Mouse (Mus musculus): ENCODE measurements around the gene Epm2aip1.

Gene Epm2aip1

DNA sequence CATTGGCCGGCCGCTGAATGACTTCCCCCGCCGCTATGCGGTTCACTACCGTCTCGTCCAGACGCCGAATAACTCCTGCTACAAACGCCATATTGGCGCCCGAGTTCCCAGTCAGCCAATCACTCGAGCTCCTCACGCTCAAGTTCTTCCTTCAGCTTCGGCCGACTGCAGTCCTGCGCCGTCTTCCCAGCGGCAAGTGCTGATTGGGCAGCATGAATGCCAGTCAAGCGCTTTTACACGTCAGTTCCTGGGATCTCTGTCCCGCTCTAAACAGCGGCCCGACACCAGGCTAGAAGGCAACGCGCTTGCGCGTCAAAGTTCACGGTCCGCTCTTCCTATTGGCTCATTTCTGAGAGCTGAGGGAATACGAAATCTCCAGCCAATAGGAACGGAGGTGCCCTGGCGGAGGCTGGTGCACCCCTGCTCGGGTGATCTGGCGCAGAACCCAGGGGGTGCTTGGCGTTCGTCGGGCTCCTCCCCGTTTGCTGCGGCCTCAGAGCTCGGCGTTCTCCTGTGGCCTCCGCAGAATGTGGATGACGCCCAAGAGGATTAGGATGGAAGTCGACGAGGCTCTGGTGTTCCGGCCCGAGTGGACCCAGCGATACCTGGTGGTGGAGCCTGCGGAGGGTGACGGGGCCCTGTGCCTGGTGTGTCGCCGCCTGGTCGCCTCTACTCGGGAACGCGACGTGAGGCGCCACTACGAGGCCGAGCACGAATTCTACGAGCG is at the start of gene Epm2aip1, which contains the start of gene Mlh1:
Epm2aip1 (plus strand) TSS at position 496 of the 727 bp plus-strand sequence.
Mlh1 (minus strand) TSS at position 358 of the 727 bp plus-strand sequence.
- in situ Hi-C loops (cut with MboI; ENCODE audit: unreplicated experiment in 2 of 2) = loop anchor here in 1 of 2 experiments (5.0 kb wide), 1 partner anchor 154 kb away; the partner anchor contains the start of gene Lrrfip2

DNA sequence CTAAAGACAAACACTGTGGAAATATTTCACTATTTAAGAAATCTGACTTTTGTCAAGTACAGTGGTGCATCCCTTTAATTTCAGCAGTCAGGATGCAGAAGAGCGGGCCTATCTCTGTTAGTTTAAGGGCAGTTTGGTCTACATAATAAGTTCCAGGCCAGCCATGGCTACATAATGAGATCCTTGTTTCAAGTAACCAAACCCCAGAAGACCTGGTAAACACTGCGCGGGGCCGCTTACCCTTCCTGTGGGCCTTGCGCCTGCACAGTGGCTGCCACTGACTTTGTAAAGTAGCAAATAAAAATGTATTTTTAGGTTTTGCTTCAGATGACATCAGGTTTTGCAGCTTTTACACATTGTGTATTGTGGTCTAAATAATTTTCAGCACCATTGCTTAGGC is 48.3 kb upstream of the Epm2aip1 start:
- in situ Hi-C loops (cut with MboI; ENCODE audit: unreplicated experiment in 2 of 2) = no loop called here

DNA sequence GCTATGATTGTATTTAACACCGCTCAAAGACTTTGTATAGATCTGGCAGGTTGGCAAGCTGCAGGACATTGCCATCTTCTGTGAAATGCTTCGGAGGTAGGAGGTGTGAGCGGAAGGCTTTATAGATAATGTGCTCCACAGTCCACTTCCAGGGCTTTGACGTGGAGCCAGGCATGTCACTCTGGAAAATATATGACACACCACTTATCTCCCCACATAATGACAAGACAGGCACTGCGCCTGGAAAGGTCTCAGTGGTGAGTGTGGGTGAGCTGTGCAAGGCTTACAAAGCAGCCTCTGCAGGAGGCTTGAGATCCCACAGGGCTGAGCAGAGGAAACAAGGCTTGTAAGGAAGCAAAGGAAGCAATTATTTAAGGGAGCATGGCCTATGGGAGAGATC is 43.3 kb upstream of the Epm2aip1 start:
- in situ Hi-C loops (cut with MboI; ENCODE audit: unreplicated experiment in 2 of 2) = no loop called here

DNA sequence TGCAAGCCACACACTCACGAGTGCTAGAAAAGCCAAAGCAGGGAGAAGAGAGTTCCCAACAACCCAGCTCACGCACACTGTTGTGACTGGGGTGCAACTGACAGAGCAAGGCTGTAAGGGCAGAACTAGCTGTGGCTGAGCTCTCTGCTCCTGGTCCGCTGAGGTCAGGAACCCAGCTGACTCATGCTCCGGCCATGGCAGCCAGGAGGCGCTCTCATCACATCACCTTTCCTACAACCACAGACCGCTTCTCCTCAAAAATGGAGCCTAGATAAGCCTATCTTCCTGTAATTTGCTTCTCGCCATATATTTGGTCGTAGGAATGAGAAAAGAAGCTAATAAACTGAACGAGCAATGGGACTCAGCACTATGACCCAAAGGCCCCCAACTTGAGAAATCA is 37.0 kb upstream of the Epm2aip1 start:
- in situ Hi-C loops (cut with MboI; ENCODE audit: unreplicated experiment in 2 of 2) = no loop called here

DNA sequence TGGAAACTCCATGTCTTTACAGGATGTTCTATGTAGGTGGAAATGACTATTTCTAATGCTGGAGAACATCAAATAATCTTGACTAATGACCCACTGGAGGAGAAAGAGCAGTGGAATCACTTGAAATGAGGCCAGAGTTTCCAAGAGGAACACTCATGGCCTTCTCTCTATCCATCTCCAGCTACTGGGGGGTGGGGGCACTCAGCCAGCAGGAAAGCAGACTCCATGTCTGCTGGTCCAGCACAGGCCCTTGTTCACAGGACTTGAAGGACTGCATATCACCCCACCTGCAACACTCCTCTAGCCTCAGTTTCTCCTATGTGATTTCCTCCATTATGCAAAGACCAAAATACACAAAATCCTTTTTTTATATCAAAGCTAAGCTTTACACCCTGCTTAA is 34.0 kb upstream of the Epm2aip1 start:
- in situ Hi-C loops (cut with MboI; ENCODE audit: unreplicated experiment in 2 of 2) = no loop called here

DNA sequence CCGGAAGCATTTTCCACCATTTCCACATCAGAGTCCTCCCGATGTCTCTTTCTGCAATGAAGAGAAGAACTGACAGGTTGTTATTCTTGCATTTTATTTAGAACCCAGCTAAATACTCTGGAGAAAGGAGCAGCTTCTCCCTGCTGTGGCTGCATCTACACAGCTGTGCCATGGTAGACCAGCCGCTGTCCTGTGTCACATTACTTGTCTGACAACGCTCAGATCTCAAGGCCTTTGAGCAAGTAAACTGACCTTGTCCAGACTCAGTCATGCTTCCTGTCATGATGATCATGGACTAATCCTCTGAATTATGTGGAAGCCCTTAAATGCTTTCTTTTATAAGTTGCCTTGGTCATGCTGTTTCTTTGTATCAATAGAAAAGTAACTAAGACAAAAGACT is 31.9 kb upstream of the Epm2aip1 start:
- in situ Hi-C loops (cut with MboI; ENCODE audit: unreplicated experiment in 2 of 2) = no loop called here

DNA sequence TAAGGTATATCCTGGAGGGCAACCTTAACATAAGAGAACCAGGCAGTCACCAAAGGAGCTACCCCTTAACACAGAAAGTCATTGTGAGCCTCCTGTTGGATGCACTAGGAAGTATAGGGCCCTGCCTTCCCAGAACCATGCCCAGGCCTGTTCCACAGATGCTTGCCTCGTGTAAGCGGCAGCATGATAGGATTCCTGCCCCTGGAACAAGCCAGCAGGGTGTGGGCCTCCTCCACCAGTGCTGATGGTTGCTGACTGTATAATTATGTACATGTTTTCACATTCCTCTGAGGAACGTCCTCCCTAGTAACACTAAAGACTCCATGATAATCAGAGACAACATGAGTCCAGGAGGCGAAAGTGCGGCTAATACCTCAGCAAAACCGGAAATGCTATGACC is 28.3 kb upstream of the Epm2aip1 start:
- in situ Hi-C loops (cut with MboI; ENCODE audit: unreplicated experiment in 2 of 2) = no loop called here

DNA sequence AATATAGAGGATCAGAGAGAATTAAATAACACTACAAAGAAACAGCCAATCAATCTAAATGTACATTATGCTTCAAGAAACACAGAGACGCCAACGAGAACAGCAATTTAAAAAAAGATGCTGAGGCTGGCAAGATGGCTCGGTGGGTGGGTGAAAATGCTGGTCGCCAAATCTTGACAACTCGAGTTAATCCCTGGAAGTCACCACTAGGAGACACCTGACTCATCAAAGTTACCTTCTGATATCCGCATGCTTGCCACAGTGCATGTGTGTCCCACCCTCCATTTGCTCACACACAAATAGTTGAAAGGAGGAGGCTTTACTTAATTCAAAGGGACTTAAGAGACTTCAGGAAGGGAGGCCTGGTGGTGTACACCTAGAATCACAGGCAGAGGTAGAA is 26.2 kb upstream of the Epm2aip1 start:
- in situ Hi-C loops (cut with MboI; ENCODE audit: unreplicated experiment in 2 of 2) = no loop called here

DNA sequence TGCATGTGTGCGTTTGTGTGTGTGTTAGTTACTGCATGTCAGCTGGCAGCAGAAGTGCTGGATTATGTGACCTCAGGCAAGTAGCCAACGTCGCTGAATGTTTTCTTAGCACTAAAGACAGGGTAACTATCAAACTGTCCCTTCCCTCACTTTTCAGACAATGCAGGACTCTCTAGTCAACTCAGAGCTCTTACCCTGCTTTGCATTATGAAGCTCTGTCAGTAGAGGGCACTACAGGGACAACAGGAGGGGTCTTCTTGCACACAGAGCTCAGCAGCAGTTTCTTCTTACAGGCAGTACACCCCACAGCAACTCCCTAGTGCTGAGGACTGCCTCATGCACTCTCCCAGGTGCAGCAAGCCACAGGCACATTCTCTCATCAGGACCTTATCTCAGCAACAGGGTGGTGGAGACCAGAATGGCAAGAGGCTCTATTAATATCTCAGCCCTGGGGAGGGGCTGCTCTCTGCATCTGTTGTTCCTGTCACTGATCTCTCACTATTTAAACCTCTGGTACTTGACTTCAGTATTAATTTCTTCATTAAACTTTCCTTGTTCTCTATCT is 24.0 kb upstream of the Epm2aip1 start:
- in situ Hi-C loops (cut with MboI; ENCODE audit: unreplicated experiment in 2 of 2) = no loop called here

DNA sequence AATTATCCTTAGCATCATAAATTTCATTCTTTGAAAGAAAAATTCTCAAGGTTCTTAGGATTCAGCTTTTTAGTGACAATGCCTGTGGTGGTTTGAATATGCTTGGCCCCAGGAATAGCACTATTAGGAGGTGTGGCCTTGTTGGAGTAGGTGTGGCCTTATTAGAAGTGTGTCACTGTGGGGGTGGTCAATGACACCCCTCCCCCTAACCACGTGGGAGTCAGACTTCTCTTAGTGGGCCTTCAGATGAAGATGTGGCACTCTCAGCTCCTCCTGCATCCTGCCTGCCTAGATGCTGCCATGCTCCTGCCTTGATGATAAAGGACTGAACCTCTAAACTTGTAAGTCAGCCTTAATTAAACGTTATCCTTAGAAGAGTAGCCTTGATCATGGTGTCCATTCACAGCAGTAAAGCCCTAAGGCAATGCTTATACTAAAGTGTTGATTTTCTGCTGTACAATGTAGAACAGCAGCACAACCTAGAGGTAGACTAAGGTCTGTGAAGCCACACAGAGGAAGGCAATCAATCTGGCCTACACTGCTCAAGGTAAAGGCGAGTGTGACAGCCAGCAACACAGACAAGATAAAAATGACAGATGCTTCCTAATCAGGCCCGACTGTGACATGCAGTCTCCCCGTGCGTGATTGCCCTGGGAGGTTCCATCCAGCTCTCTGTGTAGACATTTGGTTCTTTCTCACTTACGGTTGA is 19.4 kb upstream of the Epm2aip1 start:
- in situ Hi-C loops (cut with MboI; ENCODE audit: unreplicated experiment in 2 of 2) = no loop called here

DNA sequence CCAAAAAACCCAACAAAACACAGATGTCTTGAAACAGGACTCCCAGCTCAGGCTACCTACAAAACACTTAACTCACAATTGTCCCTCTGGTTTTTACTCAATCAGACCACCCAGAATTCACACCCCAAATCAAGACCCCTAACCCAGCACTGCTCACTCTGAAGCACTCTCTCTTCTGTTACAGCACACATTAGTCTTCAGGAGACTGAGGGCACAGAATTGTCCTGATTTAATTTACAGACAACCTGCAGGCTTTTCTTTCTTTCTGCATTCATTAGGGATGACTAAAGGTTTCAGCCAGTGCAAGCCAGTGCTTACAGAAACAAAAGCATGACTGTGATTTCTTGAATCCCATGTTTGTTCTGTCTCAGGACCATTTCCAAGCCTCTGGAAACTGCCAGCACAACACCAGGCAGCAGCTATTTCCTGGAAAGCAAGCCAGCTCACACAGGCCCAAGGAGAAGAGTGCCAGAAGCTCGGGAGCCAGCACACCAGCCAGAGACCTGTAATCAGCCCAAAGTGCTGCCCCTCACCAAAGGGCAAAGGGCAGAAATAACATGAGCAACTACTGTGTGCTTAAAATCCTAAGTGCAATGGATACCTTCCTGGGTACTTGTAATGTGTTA is 11.3 kb upstream of the Epm2aip1 start:
- in situ Hi-C loops (cut with MboI; ENCODE audit: unreplicated experiment in 2 of 2) = no loop called here

DNA sequence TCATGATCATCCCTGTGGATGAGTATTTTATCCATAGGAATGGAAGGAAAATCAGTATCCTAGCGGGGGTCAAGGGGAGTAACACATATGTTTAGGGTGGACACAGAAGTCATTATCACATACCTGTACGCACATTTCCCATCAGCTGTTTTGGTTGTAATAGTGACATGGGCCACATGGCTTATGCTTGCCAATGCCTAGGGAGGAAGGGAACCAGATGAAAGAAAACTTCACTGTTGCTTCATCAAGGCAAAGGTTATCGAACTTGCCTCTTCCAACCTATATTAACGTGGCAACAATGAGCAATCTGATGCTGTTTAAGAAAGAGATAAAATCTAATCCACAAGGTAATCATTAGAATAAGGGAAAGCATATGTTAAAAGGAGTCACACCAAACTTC is 10.4 kb upstream of the Epm2aip1 start:
- in situ Hi-C loops (cut with MboI; ENCODE audit: unreplicated experiment in 2 of 2) = no loop called here

DNA sequence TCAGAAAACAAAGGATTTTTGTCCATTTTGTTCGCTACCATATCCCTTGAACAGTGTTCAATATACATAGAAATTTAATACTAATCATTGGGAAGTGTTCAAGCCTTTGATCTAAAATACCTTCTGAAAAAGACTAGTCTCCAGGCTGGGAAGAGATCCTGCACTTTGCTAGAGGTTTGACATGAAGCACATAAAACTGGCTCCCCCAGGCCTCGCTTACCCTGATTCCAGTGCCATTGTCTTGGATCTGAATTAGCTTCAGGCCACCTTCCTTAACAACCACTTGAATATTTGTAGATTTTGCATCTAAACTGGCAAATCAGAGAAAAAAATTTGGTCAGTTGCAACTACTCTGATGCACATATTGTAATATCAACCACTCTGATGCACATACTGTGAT is 3.7 kb upstream of the Epm2aip1 start:
- in situ Hi-C loops (cut with MboI; ENCODE audit: unreplicated experiment in 2 of 2) = no loop called here

DNA sequence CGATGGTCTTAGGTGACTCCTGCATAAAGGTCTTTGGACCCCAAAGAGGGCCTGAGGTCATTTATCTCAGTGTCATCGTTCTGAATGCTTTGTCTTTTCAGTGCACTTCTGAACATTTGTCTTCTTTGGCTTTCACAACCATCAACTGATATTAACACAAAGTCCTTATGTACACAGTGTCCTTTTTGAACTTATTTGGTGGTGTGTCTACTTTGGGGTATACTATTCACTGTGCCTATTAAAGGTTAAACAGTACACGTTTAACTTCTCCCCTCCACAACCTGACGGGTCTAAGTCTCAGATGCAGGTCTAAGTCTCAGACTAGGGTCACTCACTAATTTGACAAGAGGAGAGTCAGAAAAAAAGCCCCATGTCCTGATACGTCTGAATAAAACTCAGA is 1.1 kb upstream of the Epm2aip1 start:
- in situ Hi-C loops (cut with MboI; ENCODE audit: unreplicated experiment in 2 of 2) = loop anchor here in 1 of 2 experiments (5.0 kb wide), 1 partner anchor 153 kb away; the partner anchor contains the start of gene Lrrfip2

DNA sequence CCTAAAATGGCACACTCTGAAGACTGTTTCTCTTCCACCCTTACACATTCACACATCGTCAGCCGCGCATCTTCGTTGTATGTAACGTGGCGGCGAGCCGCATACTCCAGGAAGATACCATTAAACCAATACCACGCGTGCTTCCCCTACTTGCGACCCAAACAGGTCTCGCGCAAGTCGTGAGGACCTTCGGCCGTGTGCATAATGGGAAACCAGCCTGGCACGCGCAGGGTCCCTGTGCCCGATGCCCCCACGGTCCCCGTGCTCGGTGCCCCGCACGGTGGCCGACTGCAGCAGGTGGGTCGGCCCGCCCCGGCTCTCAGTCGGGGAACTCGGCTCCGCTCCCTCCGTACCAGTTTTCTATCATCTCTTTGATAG is 684 bp upstream of the Epm2aip1 start:
- in situ Hi-C loops (cut with MboI; ENCODE audit: unreplicated experiment in 2 of 2) = loop anchor here in 1 of 2 experiments (5.0 kb wide), 1 partner anchor 154 kb away; the partner anchor contains the start of gene Lrrfip2

DNA sequence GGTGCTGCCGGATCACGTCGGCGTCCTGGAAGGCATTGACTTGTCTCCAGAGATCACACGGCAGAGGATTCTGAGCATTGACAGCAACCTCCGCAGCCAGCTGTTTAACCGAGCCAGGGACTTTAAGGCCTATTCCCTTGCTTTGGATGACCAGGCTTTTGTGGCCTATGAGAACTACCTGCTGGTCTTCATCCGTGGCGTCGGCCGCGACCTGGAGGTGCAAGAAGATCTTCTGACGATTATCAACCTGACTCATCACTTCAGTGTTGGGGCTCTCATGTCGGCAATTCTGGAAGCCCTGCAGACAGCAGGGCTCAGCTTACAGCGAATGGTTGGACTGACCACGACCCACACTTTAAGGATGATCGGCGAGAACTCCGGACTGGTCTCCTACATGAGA is 627 bp downstream of the Epm2aip1 start:
- in situ Hi-C loops (cut with MboI; ENCODE audit: unreplicated experiment in 2 of 2) = loop anchor here in 1 of 2 experiments (5.0 kb wide), 1 partner anchor 155 kb away; the partner anchor contains the start of gene Lrrfip2

DNA sequence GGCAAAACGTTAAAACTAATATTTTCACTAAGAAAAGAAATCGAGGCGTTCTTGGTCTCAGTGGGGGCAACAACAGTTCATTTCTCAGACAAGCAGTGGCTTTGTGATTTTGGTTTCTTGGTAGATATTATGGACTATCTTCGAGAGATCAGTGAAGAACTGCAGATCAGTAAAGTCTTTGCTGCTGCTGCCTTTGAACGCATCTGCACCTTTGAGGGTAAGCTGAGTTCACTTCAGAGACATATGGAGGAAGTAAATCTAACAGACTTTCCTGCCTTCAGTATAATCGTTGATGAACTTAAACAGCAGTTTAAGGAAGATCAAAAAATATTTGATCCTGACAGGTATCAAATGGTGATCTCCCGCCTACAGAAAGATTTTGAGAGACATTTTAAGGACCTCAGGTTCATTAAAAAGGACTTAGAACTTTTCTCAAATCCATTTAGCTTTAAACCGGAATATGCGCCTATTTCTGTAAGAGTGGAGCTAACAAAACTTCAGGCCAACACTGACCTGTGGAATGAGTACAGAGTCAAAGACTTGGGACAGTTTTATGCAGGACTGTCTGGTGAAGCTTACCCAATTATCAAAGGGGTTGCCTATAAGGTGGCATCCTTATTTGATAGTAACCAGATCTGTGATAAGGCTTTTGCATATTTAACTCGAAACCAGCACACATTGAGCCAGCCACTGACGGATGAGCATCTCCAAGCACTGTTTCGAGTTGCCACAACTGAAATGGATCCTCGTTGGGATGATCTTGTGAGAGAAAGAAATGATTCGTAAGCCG is 1.5 kb downstream of the Epm2aip1 start:
- in situ Hi-C loops (cut with MboI; ENCODE audit: unreplicated experiment in 2 of 2) = loop anchor here in 1 of 2 experiments (5.0 kb wide), 1 partner anchor 156 kb away; the partner anchor contains the start of gene Lrrfip2

DNA sequence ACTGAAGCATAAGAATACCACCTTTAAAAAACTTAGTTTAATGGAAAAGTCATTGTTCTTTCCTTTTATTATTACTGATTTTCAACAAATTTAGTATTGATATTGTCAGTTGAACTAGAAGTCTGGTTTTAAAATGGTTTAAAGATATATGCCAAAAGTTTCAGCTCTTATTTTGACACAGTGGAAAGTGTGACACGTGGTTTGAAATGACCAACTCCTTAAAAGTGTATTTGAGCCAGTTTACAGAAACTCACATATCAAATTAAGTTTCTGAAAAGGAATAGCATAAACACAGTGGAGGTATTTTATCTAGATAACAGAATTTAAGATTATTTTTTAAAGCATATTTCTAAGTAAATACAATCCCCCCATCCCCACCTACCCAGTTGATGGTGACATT is 2.2 kb downstream of the Epm2aip1 start:
- in situ Hi-C loops (cut with MboI; ENCODE audit: unreplicated experiment in 2 of 2) = loop anchor here in 1 of 2 experiments (5.0 kb wide), 1 partner anchor 157 kb away; the partner anchor contains the start of gene Lrrfip2

DNA sequence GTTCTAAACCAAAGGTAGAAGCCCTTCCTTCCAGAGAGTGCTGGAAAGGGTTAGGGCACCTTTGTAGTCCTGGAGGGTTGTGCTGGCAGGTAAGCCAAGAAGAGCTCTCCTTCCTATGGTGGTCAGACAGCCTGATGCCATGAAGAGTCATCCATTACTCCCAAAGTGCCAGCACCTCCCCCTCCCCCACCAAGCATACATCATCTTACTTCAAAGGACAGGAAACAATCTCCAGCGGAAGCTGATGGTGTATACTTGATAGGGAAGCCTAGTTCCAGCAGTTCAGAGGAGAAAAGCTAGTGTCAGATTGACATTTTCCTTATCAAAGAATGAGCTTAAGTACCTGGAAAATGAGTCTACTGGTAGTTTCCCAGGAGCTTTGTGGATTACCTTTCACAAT is 3.4 kb downstream of the Epm2aip1 start:
- in situ Hi-C loops (cut with MboI; ENCODE audit: unreplicated experiment in 2 of 2) = no loop called here

DNA sequence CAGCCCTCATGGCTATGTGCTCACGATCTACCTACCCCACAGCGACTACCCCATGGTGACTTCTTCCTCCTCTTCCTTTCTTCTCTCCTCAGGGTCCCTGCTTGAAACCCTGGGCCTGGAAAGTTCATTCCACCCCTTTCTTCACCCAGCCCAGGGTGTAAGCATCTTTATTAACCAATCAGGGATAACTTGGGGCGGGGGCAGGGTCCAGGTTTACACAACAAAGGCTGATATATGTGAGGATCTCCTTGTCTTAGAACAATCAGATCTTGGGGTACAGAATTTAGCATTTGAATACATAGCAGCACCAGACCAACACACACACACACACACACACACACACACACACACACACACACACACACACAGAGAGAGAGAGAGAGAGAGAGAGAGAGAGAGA is 13.3 kb downstream of the Epm2aip1 start:
- in situ Hi-C loops (cut with MboI; ENCODE audit: unreplicated experiment in 2 of 2) = loop anchor here (5.0 to 10.0 kb wide), 3 partner anchors 188 to 290 kb away; partner anchors contain the start of gene Rtp3 (in 1 of the 2)
